In the genomic region with DNA sequence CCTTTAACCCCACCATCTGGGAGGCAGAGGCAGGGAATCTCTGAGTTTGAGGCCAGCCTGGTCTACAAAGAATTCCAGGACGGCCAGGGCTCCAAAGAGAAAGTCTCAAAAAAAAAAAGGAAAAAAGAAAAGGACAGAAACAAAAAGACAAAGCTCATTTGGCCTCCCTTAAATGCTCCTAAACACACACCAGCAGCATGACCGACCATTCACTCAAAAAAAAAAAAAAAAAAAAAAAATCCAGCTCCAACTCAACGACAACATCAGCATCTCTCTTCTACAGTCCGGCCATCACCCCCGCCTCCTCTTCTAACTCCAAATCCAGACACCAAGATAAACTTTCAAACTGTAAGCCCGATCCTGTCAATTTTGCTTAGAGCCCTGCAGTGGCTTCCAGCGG, we compare ENCODE assay signal across 10 mouse cellular contexts. TPM values are rescaled to one million over a fixed set of nuclear protein-coding genes. Genes with fewer than 3 reads are reported as not detected.
A peak's percentile ranks its signal among the peaks of the same experiment; 100 is the strongest.
DNase-seq lines count a peak whose midpoint lies in the region; ATAC-seq and TF ChIP-seq lines count a peak whose summit lies in the region.
"Had no signal": no experiment of that assay in that cellular context is flagged by ENCODE, and none has a peak within 500 bp of the region (broad histone marks: within the 10 kb centered on the region; RNA-seq: fewer than 3 reads in every experiment).

No protein-coding gene starts in this region.

- TF ChIP-seq POLR2A in lung, adult 2 months (IDR thresholded peaks at IDR 0.05; ENCODE audit: borderline replicate concordance, extremely low read depth, low read depth, low read length) = no peak

- 8% methylated on average over 7 of the region's 7 CpGs for WGBS in lung, adult 2 months
- whole genome bisulfite sequencing in embryonic facial prominence, embryonic 13.5 days = 14% methylated on average over 7 of the region's 7 CpGs
- 10% methylated on average over 7 of the region's 7 CpGs for WGBS in intestine, embryonic 16.5 days
- 13% methylated on average over 7 of the region's 7 CpGs for whole genome bisulfite sequencing in neural tube, embryonic 13.5 days

- DNase-seq in lung, adult 2 months = no peak
- DNase-seq in lung, postnatal 4 days = no peak
- no peak for DNase-seq in embryo, embryonic 10 days (ENCODE audit: low spot score)
- DNase-seq in layer of hippocampus, postnatal 36 days = no peak
- DNase-seq in natural killer cell, adult 2 months (ENCODE audit: low spot score in 2 of 2) = no peak
- DNase-seq: adrenal gland, postnatal 25 days; kidney, adult 18-20 months had no signal

- no peaks in the 10 kb centered on the region; the same call in 1 of the 2 replicates for H3K4me1 ChIP-seq in lung, adult 2 months (ENCODE audit: control insufficient read depth, insufficient read depth, low read length)
- peaks cover 15% of the 10 kb centered on the region for H3K4me1 ChIP-seq in embryonic facial prominence, embryonic 13.5 days
- peaks cover 14% of the 10 kb centered on the region for H3K4me1 ChIP-seq in intestine, embryonic 16.5 days (ENCODE audit: control insufficient read depth, insufficient read depth, low read length)
- peaks cover 29% of the 10 kb centered on the region for H3K4me1 ChIP-seq in neural tube, embryonic 13.5 days (replicated peaks)

- TF ChIP-seq CTCF in lung, adult 2 months (IDR thresholded peaks at IDR 0.05; ENCODE audit: insufficient read depth, low read length) = no peak

- peaks cover 3% of the 10 kb centered on the region for H3K27me3 ChIP-seq in embryonic facial prominence, embryonic 13.5 days
- no peaks in the 10 kb centered on the region for H3K27me3 ChIP-seq in intestine, embryonic 16.5 days (replicated peaks; ENCODE audit: control insufficient read depth, insufficient read depth, low read length)
- H3K27me3 ChIP-seq in neural tube, embryonic 13.5 days = no peaks in the 10 kb centered on the region

- H3K9ac ChIP-seq in embryonic facial prominence, embryonic 13.5 days = peak overlapping the region; percentile 99
- peak overlapping the region; percentile 97 for H3K9ac ChIP-seq in intestine, embryonic 16.5 days (ENCODE audit: low read depth, low read length)
- peak overlapping the region; percentile 95 for H3K9ac ChIP-seq in neural tube, embryonic 13.5 days

- no peak for ATAC-seq in embryonic facial prominence, embryonic 13.5 days (ENCODE audit: insufficient number of reproducible peaks, insufficient read depth, low FRiP score, low TSS enrichment, low read depth)
- no peak for ATAC-seq in intestine, embryonic 16.5 days
- no peak for ATAC-seq in neural tube, embryonic 13.5 days (ENCODE audit: low read depth)

- H3K27ac ChIP-seq in embryonic facial prominence, embryonic 13.5 days = peak overlapping the region; percentile 88; the same call in 1 of the 2 replicates
- H3K27ac ChIP-seq in intestine, embryonic 16.5 days (ENCODE audit: low read length) = no peak overlapping the region
- peak overlapping the region; percentile 95 for H3K27ac ChIP-seq in neural tube, embryonic 13.5 days (replicated peaks)

- peaks cover 44% of the 10 kb centered on the region for H3K36me3 ChIP-seq in embryonic facial prominence, embryonic 13.5 days
- peaks cover 22% of the 10 kb centered on the region for H3K36me3 ChIP-seq in intestine, embryonic 16.5 days (ENCODE audit: control insufficient read depth, insufficient read depth, low read length)
- H3K36me3 ChIP-seq in neural tube, embryonic 13.5 days = peaks cover 42% of the 10 kb centered on the region

- H3K4me3 ChIP-seq in lung, adult 2 months (replicated peaks; ENCODE audit: extremely low read depth, low read depth, low read length) = peak overlapping the region; percentile 60
- H3K4me3 ChIP-seq in embryonic facial prominence, embryonic 13.5 days = peak overlapping the region; percentile 99
- H3K4me3 ChIP-seq in intestine, embryonic 16.5 days (ENCODE audit: low read length) = peak overlapping the region; percentile 92
- H3K4me3 ChIP-seq in neural tube, embryonic 13.5 days = peak overlapping the region; percentile 98

- peak overlapping the region; percentile 86 for H3K4me2 ChIP-seq in embryonic facial prominence, embryonic 13.5 days
- H3K4me2 ChIP-seq in intestine, embryonic 16.5 days (ENCODE audit: low read depth, low read length) = peak overlapping the region; percentile 72
- H3K4me2 ChIP-seq in neural tube, embryonic 13.5 days = peak overlapping the region; percentile 93

- no peaks in the 10 kb centered on the region for H3K9me3 ChIP-seq in embryonic facial prominence, embryonic 13.5 days
- H3K9me3 ChIP-seq in intestine, embryonic 16.5 days (ENCODE audit: control insufficient read depth, low read length) = no peaks in the 10 kb centered on the region
- H3K9me3 ChIP-seq in neural tube, embryonic 13.5 days = no peaks in the 10 kb centered on the region

RNA-seq across cellular contexts. Expression of gene Eif4a3, which starts 1.0 kb away (rescaled TPM):
- polyA plus RNA-seq in lung, adult 2 months (2012; rRNA removed) = 79.7 and 87.9 TPM in 2 replicates
- polyA plus RNA-seq in embryonic facial prominence, embryonic 13.5 days (2015; fragmentation: Nextera tagmentation; extraction: Ambion mirVana) = 339 and 385 TPM in 2 replicates
- 306 and 335 TPM in 2 replicates for polyA plus RNA-seq in intestine, embryonic 16.5 days (2015; fragmentation: Nextera tagmentation; extraction: Ambion mirVana)
- polyA plus RNA-seq in neural tube, embryonic 13.5 days (2015; fragmentation: Nextera tagmentation; extraction: Ambion mirVana) = 260 and 263 TPM in 2 replicates
- total RNA-seq in layer of hippocampus, postnatal 36 days (2021) = 10 to 100 TPM; 89.2 to 91.8 TPM

RNA-seq across cellular contexts. Expression of gene Card14, which starts 8.7 kb away (rescaled TPM):
- 0.07 and 0.84 TPM in 2 replicates for polyA plus RNA-seq in lung, adult 2 months (2012; rRNA removed)
- polyA plus RNA-seq in embryonic facial prominence, embryonic 13.5 days (2015; fragmentation: Nextera tagmentation; extraction: Ambion mirVana) = 1.1 and 1.2 TPM in 2 replicates
- 8.5 and 10.5 TPM in 2 replicates for polyA plus RNA-seq in intestine, embryonic 16.5 days (2015; fragmentation: Nextera tagmentation; extraction: Ambion mirVana)
- polyA plus RNA-seq in neural tube, embryonic 13.5 days (2015; fragmentation: Nextera tagmentation; extraction: Ambion mirVana) = 0.17 and 0.23 TPM in 2 replicates
- 1 to 10 TPM in 1 of 2 experiments, under 1 TPM in 1; 0.52 to 1.2 TPM for total RNA-seq in layer of hippocampus, postnatal 36 days (2021)

RNA-seq across cellular contexts. Expression of gene Gaa, which starts 31.2 kb away (rescaled TPM):
- polyA plus RNA-seq in lung, adult 2 months (2012; rRNA removed) = 188 and 192 TPM in 2 replicates
- polyA plus RNA-seq in embryonic facial prominence, embryonic 13.5 days (2015; fragmentation: Nextera tagmentation; extraction: Ambion mirVana) = 58.5 and 61.0 TPM in 2 replicates
- 90.5 and 99.0 TPM in 2 replicates for polyA plus RNA-seq in intestine, embryonic 16.5 days (2015; fragmentation: Nextera tagmentation; extraction: Ambion mirVana)
- 58.0 and 62.5 TPM in 2 replicates for polyA plus RNA-seq in neural tube, embryonic 13.5 days (2015; fragmentation: Nextera tagmentation; extraction: Ambion mirVana)
- total RNA-seq in layer of hippocampus, postnatal 36 days (2021) = 100 to 1,000 TPM; 294 to 299 TPM

RNA-seq across cellular contexts. Expression of gene Sgsh, which starts 56.4 kb away (rescaled TPM):
- polyA plus RNA-seq in lung, adult 2 months (2012; rRNA removed) = 63.2 and 66.5 TPM in 2 replicates
- 5.9 and 6.2 TPM in 2 replicates for polyA plus RNA-seq in embryonic facial prominence, embryonic 13.5 days (2015; fragmentation: Nextera tagmentation; extraction: Ambion mirVana)
- 8.2 and 8.3 TPM in 2 replicates for polyA plus RNA-seq in intestine, embryonic 16.5 days (2015; fragmentation: Nextera tagmentation; extraction: Ambion mirVana)
- polyA plus RNA-seq in neural tube, embryonic 13.5 days (2015; fragmentation: Nextera tagmentation; extraction: Ambion mirVana) = 5.6 and 5.7 TPM in 2 replicates
- 1 to 10 TPM; 4.7 to 5.8 TPM for total RNA-seq in layer of hippocampus, postnatal 36 days (2021)

RNA-seq across cellular contexts. Expression of gene Slc26a11, which starts 56.4 kb away (rescaled TPM):
- polyA plus RNA-seq in lung, adult 2 months (2012; rRNA removed) = 25.7 and 28.0 TPM in 2 replicates
- polyA plus RNA-seq in embryonic facial prominence, embryonic 13.5 days (2015; fragmentation: Nextera tagmentation; extraction: Ambion mirVana) = 11.0 and 11.9 TPM in 2 replicates
- polyA plus RNA-seq in intestine, embryonic 16.5 days (2015; fragmentation: Nextera tagmentation; extraction: Ambion mirVana) = 9.0 and 10.5 TPM in 2 replicates
- 4.3 and 5.3 TPM in 2 replicates for polyA plus RNA-seq in neural tube, embryonic 13.5 days (2015; fragmentation: Nextera tagmentation; extraction: Ambion mirVana)
- total RNA-seq in layer of hippocampus, postnatal 36 days (2021) = 1 to 10 TPM; 5.4 to 5.5 TPM
